Mouse (Mus musculus) heart, adult 2 months (tissue): ENCODE results near the gene Adgrl1.

Source experiments
- CTCF ChIP-seq: fragments of 200-600 bp; IDR thresholded peaks from 2 replicates; pipeline ENCODE4 v1.8.1; 2022; ENCODE audit warnings: antibody characterized with exemption, mild to moderate bottlenecking, moderate library complexity
- POLR2A ChIP-seq: fragments of 200-500 bp; IDR thresholded peaks from 2 replicates; pipeline ENCODE4 v1.6.1; 2011; ENCODE audit warnings: mild to moderate bottlenecking, low read depth, low read length, control low read depth; ENCODE audit not compliant: insufficient read depth

DNA sequence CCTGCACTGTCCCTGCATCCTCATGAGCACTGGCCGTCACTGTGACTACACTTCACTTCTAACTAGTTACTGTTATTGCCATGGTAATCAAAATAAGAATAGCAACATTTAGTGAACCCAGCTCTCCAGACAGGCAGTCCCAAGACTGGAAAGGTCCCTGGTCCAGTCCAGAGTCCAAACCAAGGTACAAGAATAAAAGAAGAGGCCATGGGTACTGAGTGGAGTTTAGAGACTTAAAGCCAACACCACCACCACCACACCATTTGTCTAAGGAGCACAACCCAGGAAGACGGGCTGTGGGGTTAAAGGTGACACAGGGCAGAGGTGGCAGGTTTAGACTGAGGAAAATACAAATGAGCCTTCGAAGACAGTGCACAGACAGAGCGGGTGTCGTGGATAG lies 24.7 kb downstream of the Adgrl1 start:
- TF ChIP-seq CTCF = no peak
- TF ChIP-seq POLR2A = no peak
